Mouse (Mus musculus): Measurements from ENCODE around the gene Gpr63.

- no peak for TF ChIP-seq CTCF (IDR thresholded peaks at IDR 0.05; ENCODE audit: borderline replicate concordance, insufficient read depth, low read depth, low read length)
- no peak for TF ChIP-seq POLR2A (IDR thresholded peaks at IDR 0.05; ENCODE audit: borderline replicate concordance, insufficient read depth, low read length)
Observed at GRCm38 (mm10) chr4:24928926-24929325, 37.3 kb upstream of the Gpr63 start.

Data from cerebellum, adult 2 months (tissue).